Mouse (Mus musculus) embryonic facial prominence, embryonic 11.5 days (tissue): ENCODE results near the gene Slc7a7. TPM values are rescaled to one million over a fixed set of nuclear protein-coding genes. Genes with fewer than 3 reads are reported as not detected.

Experiments
- polyA plus RNA-seq: library from polyadenylated mRNA; unstranded; fragments of >200 nt; fragmentation: Nextera tagmentation; extraction: Ambion mirVana; gene quantifications from 2 replicates; pipeline ENCODE4 v1.2.1, GENCODE M21; 2014

Gene Slc7a7
- polyA plus RNA-seq, 1 experiment from 2014 or later = 2.9 TPM

Other genes starting within 250 kb of the Slc7a7 start
- 256 and 271 TPM in 2 replicates for gene Dad1, start 163.7 kb downstream of the Slc7a7 start, polyA plus RNA-seq
- gene Abhd4, start 163.6 kb downstream of the Slc7a7 start, polyA plus RNA-seq = 44.3 and 47.4 TPM in 2 replicates
- gene Olfr49, start 132.8 kb downstream of the Slc7a7 start, polyA plus RNA-seq = not detected in 2 replicates
- gene Oxa1l, start 56.9 kb downstream of the Slc7a7 start, polyA plus RNA-seq = 46.2 and 49.9 TPM in 2 replicates
- gene Mrpl52, start 9.1 kb upstream of the Slc7a7 start, polyA plus RNA-seq = 214 and 235 TPM in 2 replicates
- gene Mmp14, start 13.8 kb upstream of the Slc7a7 start, polyA plus RNA-seq = 91.1 and 93.2 TPM in 2 replicates
- 13.9 and 16.2 TPM in 2 replicates for gene Lrp10, start 46.4 kb upstream of the Slc7a7 start, polyA plus RNA-seq
- gene Rem2, start 58.3 kb upstream of the Slc7a7 start, polyA plus RNA-seq = 6.5 and 8.0 TPM in 2 replicates
- gene Prmt5, start 99.7 kb upstream of the Slc7a7 start, polyA plus RNA-seq = 118 and 121 TPM in 2 replicates
- gene Haus4, start 136.8 kb upstream of the Slc7a7 start, polyA plus RNA-seq = 43.4 and 50.2 TPM in 2 replicates
- 28.4 and 31.5 TPM in 2 replicates for gene Ajuba, start 159.8 kb upstream of the Slc7a7 start, polyA plus RNA-seq
- gene 4931414P19Rik, start 188.2 kb upstream of the Slc7a7 start, polyA plus RNA-seq = 5.1 and 7.7 TPM in 2 replicates
- gene Psmb5, start 200.2 kb upstream of the Slc7a7 start, polyA plus RNA-seq = 404 and 462 TPM in 2 replicates
- gene Psmb11, start 203.7 kb upstream of the Slc7a7 start, polyA plus RNA-seq = not detected in 2 replicates
- not detected in 2 replicates for gene Gm17606, start 223.2 kb upstream of the Slc7a7 start, polyA plus RNA-seq
- 6.2 and 6.3 TPM in 2 replicates for gene Cdh24, start 223.6 kb upstream of the Slc7a7 start, polyA plus RNA-seq